Mouse (Mus musculus): ENCODE data around the gene Slc39a5. TPM values are rescaled to one million over a fixed set of nuclear protein-coding genes. Genes with fewer than 3 reads are reported as not detected.
A peak's percentile ranks its signal among the peaks of the same experiment; 100 is the strongest.

The Slc39a5 gene
- polyA plus RNA-seq, 1 experiment from 2014 or later, result 88.2 TPM

DNA sequence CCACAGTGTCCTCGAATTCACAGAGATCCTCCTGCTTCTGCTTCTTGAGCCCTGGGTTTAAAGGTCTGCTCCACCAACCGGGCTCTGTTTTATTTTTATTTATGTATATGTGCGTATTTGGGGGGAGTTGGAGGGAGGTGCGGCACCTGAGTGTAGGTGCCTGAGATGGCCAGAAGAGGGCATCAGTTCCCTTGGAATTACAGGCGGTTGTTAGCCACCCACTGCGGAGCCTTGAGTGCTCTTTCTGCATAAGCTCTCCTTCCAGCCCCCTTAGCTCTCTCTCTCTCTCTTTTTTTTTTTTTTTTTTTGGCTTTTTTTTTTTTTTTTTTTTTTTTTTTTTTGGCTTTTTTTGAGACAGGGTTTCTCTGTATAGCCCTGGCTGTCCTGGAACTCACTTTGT is 26.6 kb downstream of the Slc39a5 start:
- H3K4me1 ChIP-seq (ENCODE audit: control insufficient read depth, low read depth, low read length), result peaks cover 37% of the 10 kb centered on the region
- H3K9me3 ChIP-seq (replicated peaks; ENCODE audit: control insufficient read depth, low read length), result no peaks in the 10 kb centered on the region
- no peaks in the 10 kb centered on the region for H3K36me3 ChIP-seq (ENCODE audit: control insufficient read depth, insufficient read depth)
- no peak overlapping the region for H3K4me3 ChIP-seq (ENCODE audit: low read depth, low read length)
- ATAC-seq (ENCODE audit: low read depth), result no peak
- WGBS (ENCODE audit: insufficient replicate concordance), result 79% methylated on average over 6 of the region's 6 CpGs
- H3K27me3 ChIP-seq (ENCODE audit: control insufficient read depth, insufficient read depth, low read depth, low read length), result no peaks in the 10 kb centered on the region
- no peak overlapping the region for H3K4me2 ChIP-seq (ENCODE audit: low read depth, low read length)
- H3K27ac ChIP-seq (ENCODE audit: low read length), result no peak overlapping the region
- H3K9ac ChIP-seq (ENCODE audit: low read depth, low read length), result no peak overlapping the region

GRCm38 (mm10) chr10:128372989-128373748 is 27.9 kb downstream of the Slc39a5 start:
- H3K4me2 ChIP-seq (ENCODE audit: low read depth, low read length), result no peak overlapping the region
- H3K9ac ChIP-seq (ENCODE audit: low read depth, low read length), result no peak overlapping the region
- H3K4me1 ChIP-seq (ENCODE audit: control insufficient read depth, low read depth, low read length), result peaks cover 34% of the 10 kb centered on the region
- H3K36me3 ChIP-seq (ENCODE audit: control insufficient read depth, insufficient read depth), result no peaks in the 10 kb centered on the region
- no peaks in the 10 kb centered on the region for H3K9me3 ChIP-seq (replicated peaks; ENCODE audit: control insufficient read depth, low read length)
- H3K4me3 ChIP-seq (ENCODE audit: low read depth, low read length), result no peak overlapping the region
- peak overlapping the region; percentile 42; the same call in 1 of the 2 replicates for H3K27ac ChIP-seq (ENCODE audit: low read length)
- ATAC-seq (ENCODE audit: low read depth), result no peak
- 47% methylated on average over 6 of the region's 6 CpGs for WGBS (ENCODE audit: insufficient replicate concordance)
- no peaks in the 10 kb centered on the region for H3K27me3 ChIP-seq (ENCODE audit: control insufficient read depth, insufficient read depth, low read depth, low read length)

DNA sequence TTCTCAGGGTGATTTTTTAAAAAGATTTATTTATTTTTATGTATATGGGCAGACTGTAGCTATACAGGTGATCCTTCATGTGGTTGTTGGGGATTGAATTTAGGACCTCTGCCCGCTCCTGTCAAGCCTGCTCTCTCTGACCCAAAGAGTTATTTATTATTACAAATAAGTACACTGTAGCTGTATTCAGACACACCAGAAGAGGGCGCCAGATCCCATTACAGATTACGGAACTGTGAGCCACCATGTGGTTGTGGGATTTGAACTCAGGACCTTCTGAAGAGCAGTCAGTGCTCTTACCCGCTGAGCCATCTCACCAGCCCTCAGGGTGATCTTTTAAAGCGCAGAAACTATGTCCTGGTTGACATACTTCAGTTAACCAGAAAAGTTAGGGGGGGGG is 28.9 kb downstream of the Slc39a5 start:
- ATAC-seq (ENCODE audit: low read depth), result no peak
- no peak overlapping the region for H3K4me2 ChIP-seq (ENCODE audit: low read depth, low read length)
- H3K27me3 ChIP-seq (ENCODE audit: control insufficient read depth, insufficient read depth, low read depth, low read length), result no peaks in the 10 kb centered on the region
- H3K9ac ChIP-seq (ENCODE audit: low read depth, low read length), result no peak overlapping the region
- no peak overlapping the region for H3K4me3 ChIP-seq (ENCODE audit: low read depth, low read length)
- no peaks in the 10 kb centered on the region for H3K9me3 ChIP-seq (replicated peaks; ENCODE audit: control insufficient read depth, low read length)
- H3K27ac ChIP-seq (ENCODE audit: low read length), result no peak overlapping the region
- peaks cover 32% of the 10 kb centered on the region for H3K4me1 ChIP-seq (ENCODE audit: control insufficient read depth, low read depth, low read length)
- WGBS (ENCODE audit: insufficient replicate concordance), result 76% methylated on average over 5 of the region's 5 CpGs
- no peaks in the 10 kb centered on the region for H3K36me3 ChIP-seq (ENCODE audit: control insufficient read depth, insufficient read depth)

DNA sequence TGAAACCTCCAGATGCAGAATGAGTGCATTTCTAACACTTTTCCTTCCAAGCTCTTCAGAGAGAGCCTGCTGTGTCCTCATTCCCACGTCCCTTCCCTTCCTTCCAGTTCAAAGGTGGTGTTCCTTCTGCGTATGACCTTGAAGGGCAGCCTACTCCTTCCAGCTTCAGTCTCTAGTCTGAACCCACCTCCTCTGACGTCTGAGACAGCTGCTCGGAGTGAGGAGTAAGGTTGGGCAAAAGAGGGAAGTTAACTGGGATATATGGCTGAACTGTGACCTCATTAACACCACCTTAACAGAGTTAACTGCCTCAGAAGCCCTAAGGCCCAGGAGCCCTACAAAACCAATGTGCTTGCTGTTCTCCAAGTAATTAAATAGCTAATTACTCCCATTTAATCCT is 30.4 kb downstream of the Slc39a5 start:
- no peak overlapping the region for H3K9ac ChIP-seq (ENCODE audit: low read depth, low read length)
- H3K27ac ChIP-seq (ENCODE audit: low read length), result no peak overlapping the region
- no peaks in the 10 kb centered on the region for H3K36me3 ChIP-seq (ENCODE audit: control insufficient read depth, insufficient read depth)
- peaks cover 23% of the 10 kb centered on the region for H3K4me1 ChIP-seq (ENCODE audit: control insufficient read depth, low read depth, low read length)
- 49% methylated on average over 4 of the region's 4 CpGs for WGBS (ENCODE audit: insufficient replicate concordance)
- no peak for ATAC-seq (ENCODE audit: low read depth)
- H3K27me3 ChIP-seq (ENCODE audit: control insufficient read depth, insufficient read depth, low read depth, low read length), result no peaks in the 10 kb centered on the region
- no peak overlapping the region for H3K4me3 ChIP-seq (ENCODE audit: low read depth, low read length)
- H3K4me2 ChIP-seq (ENCODE audit: low read depth, low read length), result no peak overlapping the region
- H3K9me3 ChIP-seq (replicated peaks; ENCODE audit: control insufficient read depth, low read length), result no peaks in the 10 kb centered on the region

GRCm38 (mm10) chr10:128370021-128370420 is 31.0 kb downstream of the Slc39a5 start:
- Histone ChIP-seq H3K4me2 (ENCODE audit: low read depth, low read length) (no peak overlapping the region), H3K4me1 (ENCODE audit: control insufficient read depth, low read depth, low read length) (peaks cover 23% of the 10 kb centered on the region), H3K27me3 (ENCODE audit: control insufficient read depth, insufficient read depth, low read depth, low read length) (no peaks in the 10 kb centered on the region), H3K9me3 (replicated peaks; ENCODE audit: control insufficient read depth, low read length) (no peaks in the 10 kb centered on the region), H3K36me3 (ENCODE audit: control insufficient read depth, insufficient read depth) (no peaks in the 10 kb centered on the region), H3K9ac (ENCODE audit: low read depth, low read length) (no peak overlapping the region), H3K27ac (ENCODE audit: low read length) (no peak overlapping the region), H3K4me3 (ENCODE audit: low read depth, low read length) (no peak overlapping the region)
- WGBS (ENCODE audit: insufficient replicate concordance), result 66% methylated on average over 5 of the region's 6 CpGs
- ATAC-seq (ENCODE audit: low read depth), result no peak

DNA sequence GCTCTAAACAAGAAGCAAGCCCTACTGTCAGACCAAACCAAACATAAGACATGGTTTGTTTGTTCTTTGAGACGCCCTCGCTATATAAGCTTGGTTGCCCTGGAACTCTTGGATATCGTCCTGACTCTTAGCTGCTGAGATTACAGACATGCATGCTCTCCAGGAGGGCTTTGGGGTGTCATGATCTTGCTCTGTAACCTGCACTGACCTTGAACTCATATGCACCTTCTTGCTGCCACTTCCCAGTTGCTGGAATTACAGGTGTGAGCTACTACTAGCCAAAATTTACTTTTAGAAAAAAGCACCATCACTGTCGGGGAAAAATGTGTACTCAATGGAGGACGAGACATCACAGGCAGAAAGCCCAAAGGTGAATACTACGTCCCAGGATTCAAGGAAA is 31.4 kb downstream of the Slc39a5 start:
- peaks cover 23% of the 10 kb centered on the region for H3K4me1 ChIP-seq (ENCODE audit: control insufficient read depth, low read depth, low read length)
- 66% methylated on average over 6 of the region's 6 CpGs for WGBS (ENCODE audit: insufficient replicate concordance)
- H3K4me3 ChIP-seq (ENCODE audit: low read depth, low read length), result peak overlapping the region; percentile 87
- no peak for ATAC-seq (ENCODE audit: low read depth)
- no peak overlapping the region; the same call in 1 of the 2 replicates for H3K9ac ChIP-seq (ENCODE audit: low read depth, low read length)
- H3K27ac ChIP-seq (ENCODE audit: low read length), result peak overlapping the region; percentile 90
- H3K9me3 ChIP-seq (replicated peaks; ENCODE audit: control insufficient read depth, low read length), result no peaks in the 10 kb centered on the region
- no peaks in the 10 kb centered on the region for H3K27me3 ChIP-seq (ENCODE audit: control insufficient read depth, insufficient read depth, low read depth, low read length)
- no peaks in the 10 kb centered on the region for H3K36me3 ChIP-seq (ENCODE audit: control insufficient read depth, insufficient read depth)
- peak overlapping the region; percentile 97 for H3K4me2 ChIP-seq (ENCODE audit: low read depth, low read length)

DNA sequence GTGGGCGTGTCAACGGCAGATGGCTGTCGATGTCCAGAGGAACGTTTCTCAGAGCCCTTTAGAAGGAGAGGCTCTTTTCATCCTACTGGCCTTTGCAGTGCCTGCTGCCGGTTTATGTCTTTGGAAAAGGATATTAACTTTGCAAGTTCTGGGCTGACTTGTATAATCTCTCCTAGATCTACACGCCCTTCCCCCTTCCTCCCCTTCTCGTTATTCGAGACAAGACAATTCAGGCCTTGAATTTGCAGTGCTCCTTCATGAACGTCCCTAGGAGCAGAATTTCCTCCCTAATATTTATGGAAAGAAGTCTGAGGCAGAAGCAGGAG is 31.8 kb downstream of the Slc39a5 start:
- Histone ChIP-seq H3K27me3 (ENCODE audit: control insufficient read depth, insufficient read depth, low read depth, low read length) (no peaks in the 10 kb centered on the region), H3K4me1 (ENCODE audit: control insufficient read depth, low read depth, low read length) (peaks cover 23% of the 10 kb centered on the region), H3K9ac (ENCODE audit: low read depth, low read length) (peak overlapping the region; percentile 82), H3K9me3 (replicated peaks; ENCODE audit: control insufficient read depth, low read length) (no peaks in the 10 kb centered on the region), H3K27ac (ENCODE audit: low read length) (peak overlapping the region; percentile 90), H3K4me2 (ENCODE audit: low read depth, low read length) (peak overlapping the region; percentile 97), H3K4me3 (ENCODE audit: low read depth, low read length) (peak overlapping the region; percentile 87), H3K36me3 (ENCODE audit: control insufficient read depth, insufficient read depth) (no peaks in the 10 kb centered on the region)
- no peak for ATAC-seq (ENCODE audit: low read depth)
- WGBS (ENCODE audit: insufficient replicate concordance), result 2% methylated on average over 9 of the region's 9 CpGs

GRCm38 (mm10) chr10:128368402-128369217 is 32.4 kb downstream of the Slc39a5 start, which contains the start of gene Coq10a:
TSS of gene Coq10a (minus strand) at chr10:128368997.
- H3K27ac ChIP-seq (ENCODE audit: low read length), result peak within 1 kb of the TSS; percentile 90
- H3K4me3 ChIP-seq (ENCODE audit: low read depth, low read length), result peak within 1 kb of the TSS; percentile 87
- peak within 1 kb of the TSS; percentile 82 for H3K9ac ChIP-seq (ENCODE audit: low read depth, low read length)
- peaks cover under 1% of the 10 kb centered on the region for H3K36me3 ChIP-seq (ENCODE audit: control insufficient read depth, insufficient read depth)
- H3K4me2 ChIP-seq (ENCODE audit: low read depth, low read length), result peak within 1 kb of the TSS; percentile 97
- peaks cover 23% of the 10 kb centered on the region for H3K4me1 ChIP-seq (ENCODE audit: control insufficient read depth, low read depth, low read length)
- ATAC-seq (ENCODE audit: low read depth), result peak; percentile 87
- H3K9me3 ChIP-seq (replicated peaks; ENCODE audit: control insufficient read depth, low read length), result no peaks in the 10 kb centered on the region
- WGBS (ENCODE audit: insufficient replicate concordance), result under 1% methylated on average over 67 of the region's 87 CpGs
- H3K27me3 ChIP-seq (ENCODE audit: control insufficient read depth, insufficient read depth, low read depth, low read length), result no peaks in the 10 kb centered on the region

- Histone ChIP-seq H3K4me3 (ENCODE audit: low read depth, low read length) (peak overlapping the region; percentile 87), H3K9me3 (replicated peaks; ENCODE audit: control insufficient read depth, low read length) (no peaks in the 10 kb centered on the region), H3K4me1 (ENCODE audit: control insufficient read depth, low read depth, low read length) (peaks cover 18% of the 10 kb centered on the region), H3K9ac (ENCODE audit: low read depth, low read length) (peak overlapping the region; percentile 82), H3K4me2 (ENCODE audit: low read depth, low read length) (peak overlapping the region; percentile 97), H3K27me3 (ENCODE audit: control insufficient read depth, insufficient read depth, low read depth, low read length) (no peaks in the 10 kb centered on the region), H3K36me3 (ENCODE audit: control insufficient read depth, insufficient read depth) (peaks cover 8% of the 10 kb centered on the region), H3K27ac (ENCODE audit: low read length) (peak overlapping the region; percentile 90)
- ATAC-seq (ENCODE audit: low read depth), result no peak
- 22% methylated on average over 19 of the region's 19 CpGs for WGBS (ENCODE audit: insufficient replicate concordance)
Measured at GRCm38 (mm10) chr10:128367899-128368401, 33.1 kb downstream of the Slc39a5 start.
